Mouse (Mus musculus): Measurements from ENCODE around the gene Bicc1.

Gene Bicc1

GRCm38 (mm10) chr10:71158940-71159675, 392 bp downstream of the Bicc1 start:
- DNase-seq: peak; percentile 22

- DNase-seq: no peak
Measured at GRCm38 (mm10) chr10:71156569-71156968, 2.9 kb downstream of the Bicc1 start.

DNA sequence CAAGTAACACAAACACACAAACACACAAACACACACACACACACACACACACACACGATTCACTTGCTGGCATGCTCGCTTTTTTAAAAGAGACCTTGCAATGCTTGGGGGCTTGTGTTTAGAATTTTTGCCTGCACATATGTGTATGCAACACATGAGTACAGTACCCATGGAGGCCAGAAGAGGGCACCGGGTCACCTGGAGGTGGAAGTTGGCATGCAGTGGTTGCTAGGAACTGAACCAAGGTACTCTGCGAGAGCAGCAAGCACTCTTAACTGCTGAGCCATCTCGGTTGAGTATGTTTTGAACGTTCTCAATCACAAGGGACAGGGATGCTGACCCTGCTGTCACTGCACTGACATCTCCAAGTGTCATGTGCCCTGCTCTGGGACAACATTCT, 5.9 kb downstream of the Bicc1 start:
- DNase-seq: no peak

- no peak for DNase-seq
Measured at GRCm38 (mm10) chr10:71153138-71153537, 6.4 kb downstream of the Bicc1 start.

DNA sequence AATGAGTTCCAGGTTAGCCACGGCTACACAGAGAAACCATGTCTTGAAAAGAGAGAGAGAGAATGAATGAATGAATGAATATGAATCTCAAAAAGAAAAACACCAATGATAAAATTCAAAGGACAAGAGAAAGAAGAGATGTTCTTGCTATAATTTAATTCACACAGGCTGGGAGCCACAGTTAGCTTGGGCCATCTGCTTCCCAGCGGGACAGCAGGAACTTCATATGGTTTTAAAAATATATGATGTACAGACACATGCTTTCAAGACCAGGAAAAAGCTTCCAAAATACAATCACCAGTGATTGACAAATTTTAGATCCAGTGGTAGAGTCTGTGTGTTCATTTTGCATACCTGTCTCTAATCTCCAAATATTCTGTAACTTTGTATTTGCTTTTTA, 9.0 kb downstream of the Bicc1 start:
- no peak for DNase-seq

- no peak for DNase-seq
Measured at GRCm38 (mm10) chr10:71148951-71149603, 10.4 kb downstream of the Bicc1 start.

DNA sequence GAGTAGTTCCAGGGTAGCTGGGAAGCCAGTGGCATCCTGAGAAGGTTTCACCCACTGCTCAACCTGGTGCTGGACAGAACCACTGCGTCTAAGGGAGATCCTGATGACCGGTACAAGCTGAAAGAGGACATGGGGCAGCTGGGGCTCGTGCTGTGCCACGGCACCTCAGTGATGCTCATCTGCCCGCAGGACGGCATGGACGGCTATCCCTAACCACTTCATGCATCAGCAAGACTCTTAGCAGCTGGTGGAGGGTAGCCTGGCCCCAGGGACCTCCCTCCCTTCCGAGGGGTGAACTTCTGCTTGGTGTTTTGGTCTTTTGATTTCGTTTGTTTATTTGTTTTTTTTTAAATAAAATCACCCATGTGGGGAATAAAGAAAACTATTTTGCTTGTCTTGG, 11.3 kb downstream of the Bicc1 start:
- DNase-seq: no peak

DNA sequence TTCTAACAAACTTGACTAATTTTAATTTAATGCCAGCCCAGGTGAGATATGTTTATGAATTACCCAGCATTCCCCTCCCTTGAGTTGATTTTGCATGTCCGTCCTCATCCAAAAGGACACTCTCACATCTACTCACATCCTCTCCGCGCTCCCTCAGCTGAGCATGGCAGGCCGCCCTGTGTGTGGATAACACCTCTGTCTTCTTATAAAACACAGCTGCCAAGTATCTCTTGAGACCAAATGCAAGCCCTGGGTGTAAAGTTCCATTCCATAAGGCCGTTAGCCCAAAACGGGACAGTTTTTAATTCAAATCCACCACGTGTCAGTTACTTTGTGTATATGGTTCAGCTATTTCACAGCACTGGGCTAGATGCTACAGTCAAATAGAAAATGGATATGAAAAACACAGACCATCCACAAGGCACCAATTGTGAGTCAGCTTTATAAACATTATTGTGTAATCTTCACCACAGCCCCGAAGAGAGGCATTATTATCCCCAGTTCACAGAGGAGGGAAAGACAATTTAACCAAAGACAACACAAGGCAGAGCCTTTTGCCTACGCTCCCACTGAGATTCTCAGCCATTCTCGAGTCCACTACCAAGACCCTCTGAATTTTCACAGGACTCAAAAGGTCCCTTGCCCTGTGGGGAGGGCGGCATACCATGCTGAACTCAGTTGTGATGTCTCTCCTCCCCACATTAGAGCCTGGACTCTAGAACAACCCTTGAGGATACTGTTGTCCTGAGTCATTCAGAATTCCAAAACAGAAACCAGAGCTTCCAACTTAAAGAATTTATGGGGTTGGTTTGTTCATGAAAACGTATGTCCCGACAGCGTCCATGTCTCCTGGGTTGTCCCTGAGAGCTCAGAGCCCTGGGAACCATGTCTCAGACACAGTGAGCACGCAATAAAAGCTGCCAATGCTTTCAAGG, 12.6 kb downstream of the Bicc1 start:
- DNase-seq: no peak

- DNase-seq: no peak
Measured at GRCm38 (mm10) chr10:71145801-71146200, 13.7 kb downstream of the Bicc1 start.

DNA sequence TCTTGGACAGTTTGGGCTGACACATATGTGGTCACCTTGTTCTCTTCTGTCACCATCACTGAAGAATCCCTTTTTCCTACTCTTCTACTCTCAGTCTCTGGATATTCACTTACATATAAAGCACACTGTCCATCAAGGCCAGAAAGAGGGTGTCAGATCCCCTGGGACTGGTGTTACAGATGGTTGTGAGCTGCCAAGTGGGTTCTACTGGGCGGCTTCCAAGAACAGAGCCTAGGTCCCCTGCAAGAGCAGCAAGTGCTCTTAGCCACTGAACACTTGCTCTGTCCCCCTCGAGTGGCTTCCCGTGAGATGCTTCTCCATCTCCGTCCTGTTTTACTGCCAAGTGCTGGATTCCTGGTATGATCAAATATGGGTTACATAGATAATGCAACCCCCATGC, 15.3 kb downstream of the Bicc1 start:
- DNase-seq: no peak

- no peak for DNase-seq
Measured at GRCm38 (mm10) chr10:71142568-71142967, 16.9 kb downstream of the Bicc1 start.

DNA sequence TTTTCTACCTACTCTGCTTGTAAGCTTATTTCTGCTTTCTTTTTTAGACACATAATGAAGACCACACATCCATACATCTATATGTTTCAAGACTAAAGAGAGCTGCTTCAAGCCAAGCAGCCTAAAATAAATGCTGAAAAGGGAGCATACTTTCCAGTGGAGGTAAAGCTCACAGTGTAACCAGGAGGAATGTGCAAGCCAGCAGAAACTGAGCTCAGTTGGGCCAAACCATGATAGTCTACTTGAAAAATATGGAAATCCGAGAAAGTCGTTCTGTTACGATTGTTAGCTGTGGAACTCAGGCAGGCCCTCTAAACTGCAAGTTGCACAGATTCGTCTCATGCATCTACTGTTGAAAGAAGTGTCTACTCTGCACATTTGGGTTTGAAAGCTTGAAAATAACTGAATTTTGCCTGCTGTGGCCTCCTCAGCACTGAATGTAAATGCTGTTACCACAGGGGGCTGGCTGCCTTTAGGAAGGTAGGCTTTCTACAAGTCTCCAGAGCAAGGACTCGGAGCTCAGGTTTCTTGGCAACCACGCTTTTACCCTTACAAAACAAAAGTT, 19.1 kb downstream of the Bicc1 start:
- DNase-seq: no peak

- no peak for DNase-seq
Measured at GRCm38 (mm10) chr10:71138852-71139197, 20.7 kb downstream of the Bicc1 start.

DNA sequence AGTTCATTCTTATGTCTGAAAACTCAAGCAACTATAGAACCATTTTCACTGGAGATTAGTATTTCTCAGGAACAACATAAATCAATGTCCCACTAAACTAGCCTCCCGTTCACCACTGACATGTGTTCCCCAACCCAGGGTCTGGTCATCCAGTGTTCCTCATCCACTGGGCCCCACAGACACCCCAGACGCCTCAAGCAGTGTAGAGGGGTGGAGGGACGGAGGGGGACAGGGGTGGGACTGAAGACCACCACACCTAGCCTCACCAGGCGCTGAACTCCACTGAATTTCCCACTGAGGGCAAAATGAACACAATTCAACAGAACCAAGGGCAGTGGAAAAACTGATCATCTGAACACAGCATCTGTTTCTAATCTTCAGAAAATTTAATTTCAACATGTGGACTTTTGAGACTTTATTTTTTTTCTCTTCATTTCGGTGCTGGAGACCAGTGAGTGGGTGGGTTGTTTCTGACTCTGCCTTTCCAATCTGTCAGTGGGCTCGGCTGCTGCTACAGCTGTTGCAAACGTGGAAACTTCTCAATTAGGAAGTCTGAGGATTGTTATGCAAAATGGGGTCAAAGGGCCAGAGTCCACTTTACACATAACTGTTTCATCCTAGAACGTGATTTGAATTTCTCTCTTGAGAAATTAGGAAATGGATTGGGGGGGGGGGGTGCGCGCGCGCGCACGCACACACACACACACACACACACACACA, 21.2 kb downstream of the Bicc1 start:
- DNase-seq: no peak

DNA sequence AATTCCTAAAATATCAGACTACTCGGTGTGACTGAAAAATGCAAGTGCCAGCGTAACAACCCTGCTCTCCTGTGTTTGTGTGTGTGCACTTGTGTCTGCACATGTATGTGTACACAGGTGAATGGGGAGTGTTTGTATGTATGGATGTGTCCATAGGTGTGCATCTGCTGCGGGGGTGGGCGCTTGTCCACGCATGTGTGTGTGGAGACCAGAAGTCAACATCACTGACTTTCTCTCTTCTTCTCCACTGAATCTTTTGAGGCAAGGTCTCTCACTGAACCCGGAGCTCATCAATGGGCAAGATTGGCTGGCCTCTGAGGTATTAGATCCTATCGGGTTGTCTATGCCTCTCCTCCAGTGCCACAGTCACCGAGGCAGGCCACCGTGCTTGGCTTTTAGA, 21.9 kb downstream of the Bicc1 start:
- DNase-seq: no peak

GRCm38 (mm10) chr10:71131333-71131732, 28.2 kb downstream of the Bicc1 start:
- DNase-seq: no peak

DNA sequence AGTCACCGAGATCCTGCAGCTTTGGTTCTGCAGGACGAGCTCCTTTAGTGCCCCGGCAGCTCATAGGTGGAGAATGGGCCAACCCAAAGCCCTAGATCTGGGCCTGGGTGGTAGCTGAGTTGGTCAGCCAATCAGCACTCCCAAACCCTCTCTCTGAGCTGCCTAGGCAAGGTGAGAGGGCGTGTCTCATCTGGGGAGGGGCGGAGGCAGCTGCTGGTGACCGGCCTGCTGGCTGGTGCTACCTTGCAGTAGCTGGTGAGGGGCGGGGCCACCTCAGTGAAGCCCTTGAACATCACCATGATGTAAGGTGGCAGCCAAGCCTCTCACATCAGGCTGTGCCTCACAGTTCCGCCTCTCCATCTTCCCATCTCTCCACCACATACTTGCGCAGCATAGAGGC, 29.2 kb downstream of the Bicc1 start:
- DNase-seq: no peak

DNA sequence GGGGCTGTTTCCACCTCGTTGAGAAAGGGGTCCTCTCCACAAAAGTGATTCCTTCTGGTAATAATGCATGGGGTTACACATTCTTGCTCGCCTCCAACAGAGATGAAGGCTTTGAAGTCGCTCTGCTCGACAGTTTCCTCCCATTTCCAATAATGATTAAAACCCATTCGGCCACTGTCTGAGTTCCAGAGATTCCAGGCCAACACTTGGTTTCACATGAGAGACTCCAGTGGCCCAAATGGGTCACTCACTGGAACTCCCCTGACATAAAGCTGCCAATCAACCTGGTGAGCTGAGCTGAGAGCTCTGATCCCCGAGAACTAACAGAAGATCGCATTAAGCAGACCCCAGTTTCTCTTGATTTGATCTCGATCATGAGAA, 31.6 kb downstream of the Bicc1 start:
- no peak for DNase-seq

- no peak for DNase-seq
Measured at GRCm38 (mm10) chr10:71127278-71127950, 32.1 kb downstream of the Bicc1 start.

DNA sequence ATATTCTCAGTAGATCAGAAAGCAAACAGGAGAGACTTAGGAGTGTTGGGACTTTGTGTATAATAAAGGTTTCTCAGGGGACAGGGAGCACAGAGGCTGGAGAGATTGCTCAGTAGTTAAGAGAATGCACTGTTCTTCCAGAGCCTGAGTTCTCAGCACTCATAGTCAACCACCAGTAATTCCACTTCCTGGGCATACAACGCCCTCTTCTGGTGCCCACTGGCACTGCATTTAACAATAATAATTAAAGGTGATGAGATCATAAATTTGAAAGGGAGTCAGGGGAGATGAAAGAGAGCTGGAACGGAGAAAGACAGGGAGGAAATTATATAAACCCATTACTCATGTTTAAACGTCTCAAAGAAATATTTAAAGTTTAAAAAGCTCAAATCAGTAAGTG, 35.5 kb downstream of the Bicc1 start:
- no peak for DNase-seq

DNA sequence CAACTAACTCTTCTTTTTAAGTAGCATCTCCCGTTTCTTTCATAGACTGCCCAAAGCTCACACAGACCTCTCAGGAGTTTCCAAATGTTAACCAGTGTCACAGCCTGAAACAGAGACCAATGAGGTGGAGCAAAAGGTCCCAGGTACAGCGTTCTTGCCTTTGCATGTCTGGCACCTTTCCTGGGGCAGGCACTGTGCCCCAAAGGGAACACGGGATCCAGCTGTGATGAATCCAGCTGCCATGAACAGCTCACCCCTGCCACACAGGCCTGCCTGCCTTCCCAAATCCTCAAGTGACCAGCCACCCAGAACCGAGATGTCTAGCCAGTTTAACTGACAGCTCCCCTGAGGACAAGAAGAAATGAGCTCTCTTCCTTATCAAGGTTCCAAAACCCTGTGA, 36.1 kb downstream of the Bicc1 start:
- no peak for DNase-seq

GRCm38 (mm10) chr10:71122480-71122879, 37.0 kb downstream of the Bicc1 start:
- DNase-seq: no peak

All from liver (tissue).